Mouse (Mus musculus): ENCODE results near the gene Aaed1. TPM values are rescaled to one million over a fixed set of nuclear protein-coding genes. Genes with fewer than 3 reads are reported as not detected.

Gene Aaed1
- polyA plus RNA-seq, 1 experiment from 2014 or later = 21.6 TPM

GRCm38 (mm10) chr13:64335546-64336132, 23.1 kb upstream of the Aaed1 start:
- no peak overlapping the region for H3K9ac ChIP-seq (ENCODE audit: low read depth, low read length)
- H3K4me2 ChIP-seq (replicated peaks; ENCODE audit: low read depth, low read length) = no peak overlapping the region
- WGBS = 73% methylated on average over 4 of the region's 4 CpGs
- H3K4me3 ChIP-seq (ENCODE audit: low read depth, low read length) = no peak overlapping the region
- ATAC-seq (ENCODE audit: low FRiP score) = no peak
- H3K9me3 ChIP-seq (ENCODE audit: control insufficient read depth, low read length) = no peaks in the 10 kb centered on the region
- H3K36me3 ChIP-seq (ENCODE audit: control insufficient read depth, insufficient read depth, low read length) = no peaks in the 10 kb centered on the region
- no peaks in the 10 kb centered on the region for H3K4me1 ChIP-seq (replicated peaks; ENCODE audit: control insufficient read depth, insufficient read depth, low read length)
- no peaks in the 10 kb centered on the region for H3K27me3 ChIP-seq (ENCODE audit: control insufficient read depth, insufficient read depth, low read length)
- DNase-seq (ENCODE audit: low spot score) = no peak
- no peak overlapping the region for H3K27ac ChIP-seq (ENCODE audit: low read depth, low read length)

GRCm38 (mm10) chr13:64333102-64333501, 20.6 kb upstream of the Aaed1 start:
- H3K27ac ChIP-seq (ENCODE audit: low read depth, low read length) = no peak overlapping the region
- H3K27me3 ChIP-seq (ENCODE audit: control insufficient read depth, insufficient read depth, low read length) = no peaks in the 10 kb centered on the region
- no peak overlapping the region for H3K4me3 ChIP-seq (ENCODE audit: low read depth, low read length)
- no peak for ATAC-seq (ENCODE audit: low FRiP score)
- no peak for DNase-seq (ENCODE audit: low spot score)
- H3K9me3 ChIP-seq (ENCODE audit: control insufficient read depth, low read length) = no peaks in the 10 kb centered on the region
- H3K4me1 ChIP-seq (replicated peaks; ENCODE audit: control insufficient read depth, insufficient read depth, low read length) = no peaks in the 10 kb centered on the region
- no peak overlapping the region for H3K9ac ChIP-seq (ENCODE audit: low read depth, low read length)
- H3K36me3 ChIP-seq (ENCODE audit: control insufficient read depth, insufficient read depth, low read length) = no peaks in the 10 kb centered on the region
- H3K4me2 ChIP-seq (replicated peaks; ENCODE audit: low read depth, low read length) = no peak overlapping the region
- 86% methylated on average over 3 of the region's 3 CpGs for WGBS

GRCm38 (mm10) chr13:64332321-64332720, 19.8 kb upstream of the Aaed1 start:
- ATAC-seq (ENCODE audit: low FRiP score) = no peak
- Histone ChIP-seq H3K4me1 (replicated peaks; ENCODE audit: control insufficient read depth, insufficient read depth, low read length) (no peaks in the 10 kb centered on the region), H3K4me2 (replicated peaks; ENCODE audit: low read depth, low read length) (no peak overlapping the region), H3K27me3 (ENCODE audit: control insufficient read depth, insufficient read depth, low read length) (no peaks in the 10 kb centered on the region), H3K9me3 (ENCODE audit: control insufficient read depth, low read length) (no peaks in the 10 kb centered on the region), H3K36me3 (ENCODE audit: control insufficient read depth, insufficient read depth, low read length) (no peaks in the 10 kb centered on the region), H3K4me3 (ENCODE audit: low read depth, low read length) (no peak overlapping the region), H3K27ac (ENCODE audit: low read depth, low read length) (no peak overlapping the region), H3K9ac (ENCODE audit: low read depth, low read length) (no peak overlapping the region)
- 80% methylated on average over 6 of the region's 6 CpGs for WGBS
- no peak for DNase-seq (ENCODE audit: low spot score)

- no peak overlapping the region for H3K27ac ChIP-seq (ENCODE audit: low read depth, low read length)
- H3K36me3 ChIP-seq (ENCODE audit: control insufficient read depth, insufficient read depth, low read length) = no peaks in the 10 kb centered on the region
- H3K4me3 ChIP-seq (ENCODE audit: low read depth, low read length) = no peak overlapping the region
- no peaks in the 10 kb centered on the region for H3K4me1 ChIP-seq (replicated peaks; ENCODE audit: control insufficient read depth, insufficient read depth, low read length)
- no peak for DNase-seq (ENCODE audit: low spot score)
- ATAC-seq (ENCODE audit: low FRiP score) = no peak
- H3K9ac ChIP-seq (ENCODE audit: low read depth, low read length) = no peak overlapping the region
- H3K4me2 ChIP-seq (replicated peaks; ENCODE audit: low read depth, low read length) = no peak overlapping the region
- no peaks in the 10 kb centered on the region for H3K27me3 ChIP-seq (ENCODE audit: control insufficient read depth, insufficient read depth, low read length)
- WGBS = 80% methylated on average over 8 of the region's 8 CpGs
- no peaks in the 10 kb centered on the region for H3K9me3 ChIP-seq (ENCODE audit: control insufficient read depth, low read length)
Measured at GRCm38 (mm10) chr13:64322561-64323281, 10.2 kb upstream of the Aaed1 start.

GRCm38 (mm10) chr13:64320334-64320733, 7.8 kb upstream of the Aaed1 start:
- no peak overlapping the region for H3K27ac ChIP-seq (ENCODE audit: low read depth, low read length)
- no peaks in the 10 kb centered on the region for H3K4me1 ChIP-seq (replicated peaks; ENCODE audit: control insufficient read depth, insufficient read depth, low read length)
- H3K4me2 ChIP-seq (replicated peaks; ENCODE audit: low read depth, low read length) = no peak overlapping the region
- no peak for ATAC-seq (ENCODE audit: low FRiP score)
- WGBS = 86% methylated on average over 8 of the region's 8 CpGs
- no peak overlapping the region for H3K4me3 ChIP-seq (ENCODE audit: low read depth, low read length)
- H3K27me3 ChIP-seq (ENCODE audit: control insufficient read depth, insufficient read depth, low read length) = no peaks in the 10 kb centered on the region
- H3K9me3 ChIP-seq (ENCODE audit: control insufficient read depth, low read length) = no peaks in the 10 kb centered on the region
- no peak for DNase-seq (ENCODE audit: low spot score)
- H3K9ac ChIP-seq (ENCODE audit: low read depth, low read length) = no peak overlapping the region
- H3K36me3 ChIP-seq (ENCODE audit: control insufficient read depth, insufficient read depth, low read length) = no peaks in the 10 kb centered on the region

- Histone ChIP-seq H3K9ac (ENCODE audit: low read depth, low read length) (no peak overlapping the region), H3K4me1 (replicated peaks; ENCODE audit: control insufficient read depth, insufficient read depth, low read length) (no peaks in the 10 kb centered on the region), H3K36me3 (ENCODE audit: control insufficient read depth, insufficient read depth, low read length) (no peaks in the 10 kb centered on the region), H3K4me3 (ENCODE audit: low read depth, low read length) (no peak overlapping the region), H3K27ac (ENCODE audit: low read depth, low read length) (no peak overlapping the region), H3K4me2 (replicated peaks; ENCODE audit: low read depth, low read length) (no peak overlapping the region), H3K9me3 (ENCODE audit: control insufficient read depth, low read length) (no peaks in the 10 kb centered on the region), H3K27me3 (ENCODE audit: control insufficient read depth, insufficient read depth, low read length) (no peaks in the 10 kb centered on the region)
- no peak for DNase-seq (ENCODE audit: low spot score)
- no peak for ATAC-seq (ENCODE audit: low FRiP score)
Measured at GRCm38 (mm10) chr13:64319782-64320181, 7.3 kb upstream of the Aaed1 start.

GRCm38 (mm10) chr13:64318355-64318754, 5.8 kb upstream of the Aaed1 start:
- WGBS = 86% methylated on average over 2 of the region's 2 CpGs
- Histone ChIP-seq H3K9me3 (ENCODE audit: control insufficient read depth, low read length) (no peaks in the 10 kb centered on the region), H3K36me3 (ENCODE audit: control insufficient read depth, insufficient read depth, low read length) (no peaks in the 10 kb centered on the region), H3K9ac (ENCODE audit: low read depth, low read length) (no peak overlapping the region), H3K4me1 (replicated peaks; ENCODE audit: control insufficient read depth, insufficient read depth, low read length) (no peaks in the 10 kb centered on the region), H3K27ac (ENCODE audit: low read depth, low read length) (no peak overlapping the region), H3K4me3 (ENCODE audit: low read depth, low read length) (no peak overlapping the region), H3K27me3 (ENCODE audit: control insufficient read depth, insufficient read depth, low read length) (no peaks in the 10 kb centered on the region), H3K4me2 (replicated peaks; ENCODE audit: low read depth, low read length) (no peak overlapping the region)
- ATAC-seq (ENCODE audit: low FRiP score) = no peak
- no peak for DNase-seq (ENCODE audit: low spot score)

- 5% methylated on average over 3 of the region's 3 CpGs for WGBS
- no peaks in the 10 kb centered on the region for H3K9me3 ChIP-seq (ENCODE audit: control insufficient read depth, low read length)
- no peak overlapping the region for H3K4me3 ChIP-seq (ENCODE audit: low read depth, low read length)
- no peak overlapping the region for H3K27ac ChIP-seq (ENCODE audit: low read depth, low read length)
- H3K27me3 ChIP-seq (ENCODE audit: control insufficient read depth, insufficient read depth, low read length) = no peaks in the 10 kb centered on the region
- no peaks in the 10 kb centered on the region for H3K36me3 ChIP-seq (ENCODE audit: control insufficient read depth, insufficient read depth, low read length)
- peak; percentile 76 for DNase-seq (ENCODE audit: low spot score)
- no peaks in the 10 kb centered on the region for H3K4me1 ChIP-seq (replicated peaks; ENCODE audit: control insufficient read depth, insufficient read depth, low read length)
- ATAC-seq (ENCODE audit: low FRiP score) = no peak
- H3K4me2 ChIP-seq (replicated peaks; ENCODE audit: low read depth, low read length) = no peak overlapping the region
- H3K9ac ChIP-seq (ENCODE audit: low read depth, low read length) = no peak overlapping the region
Measured at GRCm38 (mm10) chr13:64315483-64316050, 3.1 kb upstream of the Aaed1 start.

- H3K27ac ChIP-seq (ENCODE audit: low read depth, low read length) = no peak overlapping the region
- H3K4me2 ChIP-seq (replicated peaks; ENCODE audit: low read depth, low read length) = no peak overlapping the region
- no peaks in the 10 kb centered on the region for H3K27me3 ChIP-seq (ENCODE audit: control insufficient read depth, insufficient read depth, low read length)
- 74% methylated on average over 3 of the region's 3 CpGs for WGBS
- no peaks in the 10 kb centered on the region for H3K36me3 ChIP-seq (ENCODE audit: control insufficient read depth, insufficient read depth, low read length)
- DNase-seq (ENCODE audit: low spot score) (no peak), ATAC-seq (ENCODE audit: low FRiP score) (no peak)
- no peak overlapping the region for H3K4me3 ChIP-seq (ENCODE audit: low read depth, low read length)
- H3K9ac ChIP-seq (ENCODE audit: low read depth, low read length) = no peak overlapping the region
- H3K4me1 ChIP-seq (replicated peaks; ENCODE audit: control insufficient read depth, insufficient read depth, low read length) = no peaks in the 10 kb centered on the region
- no peaks in the 10 kb centered on the region for H3K9me3 ChIP-seq (ENCODE audit: control insufficient read depth, low read length)
Measured at GRCm38 (mm10) chr13:64314041-64314440, 1.5 kb upstream of the Aaed1 start.

Data from hindbrain, embryonic 11.5 days (tissue).